Mouse (Mus musculus) spleen, embryonic (tissue): ENCODE results near the gene Dennd1b.

Experiments used
- CTCF ChIA-PET: fragments of 350-600 bp; sonication (Branson Sonifier 250); formaldehyde crosslinking; loops from one replicate; lab custom pipeline; 2022; lab: Charles Lee

Dennd1b gene

GRCm38 (mm10) chr1:139006000-139006399 is 42.8 kb downstream of the Dennd1b start:
- CTCF ChIA-PET, result no interaction called here

- CTCF ChIA-PET, result interaction anchor here (0.6 kb wide), 1 partner anchor 162 kb away, joined by 3 read pairs; no protein-coding TSS in a partner anchor
These were observed 44.2 kb downstream of the Dennd1b start for GRCm38 (mm10) chr1:139007475-139007874.

- CTCF ChIA-PET, result interaction anchor here (0.6 kb wide), 1 partner anchor 170 kb away, joined by 3 read pairs; no protein-coding TSS in a partner anchor
These were observed 52.0 kb downstream of the Dennd1b start for GRCm38 (mm10) chr1:139015118-139015788.

- CTCF ChIA-PET, result no interaction called here
These were observed 58.1 kb downstream of the Dennd1b start for GRCm38 (mm10) chr1:139021298-139021697.

- CTCF ChIA-PET, result no interaction called here
These were observed 62.8 kb downstream of the Dennd1b start for GRCm38 (mm10) chr1:139025882-139026645.

GRCm38 (mm10) chr1:139029521-139029920 is 66.3 kb downstream of the Dennd1b start:
- CTCF ChIA-PET, result no interaction called here

GRCm38 (mm10) chr1:139032411-139032810 is 69.2 kb downstream of the Dennd1b start:
- CTCF ChIA-PET, result no interaction called here

GRCm38 (mm10) chr1:139035141-139035540 is 71.9 kb downstream of the Dennd1b start:
- CTCF ChIA-PET, result interaction anchor here (0.6 kb wide), 1 partner anchor 70 kb away, joined by 31 read pairs; no protein-coding TSS in a partner anchor

GRCm38 (mm10) chr1:139036302-139036701 is 73.1 kb downstream of the Dennd1b start:
- CTCF ChIA-PET, result no interaction called here

- CTCF ChIA-PET, result no interaction called here
These were observed 73.7 kb downstream of the Dennd1b start for GRCm38 (mm10) chr1:139036768-139037507.

GRCm38 (mm10) chr1:139038074-139038473 is 74.8 kb downstream of the Dennd1b start:
- CTCF ChIA-PET, result interaction anchor here (0.6 kb wide), 1 partner anchor 30 kb away, joined by 3 read pairs; no protein-coding TSS in a partner anchor

GRCm38 (mm10) chr1:139038620-139039019 is 75.4 kb downstream of the Dennd1b start:
- CTCF ChIA-PET, result no interaction called here

- CTCF ChIA-PET, result no interaction called here
These were observed 76.4 kb downstream of the Dennd1b start for GRCm38 (mm10) chr1:139039529-139040230.

- CTCF ChIA-PET, result no interaction called here
These were observed 85.8 kb downstream of the Dennd1b start for GRCm38 (mm10) chr1:139049075-139049474.

GRCm38 (mm10) chr1:139049881-139050472 is 86.7 kb downstream of the Dennd1b start:
- CTCF ChIA-PET, result no interaction called here

- CTCF ChIA-PET, result interaction anchor here (0.7 kb wide), 1 partner anchor 83 kb away, joined by 12 read pairs; no protein-coding TSS in a partner anchor
These were observed 89.8 kb downstream of the Dennd1b start for GRCm38 (mm10) chr1:139053003-139053402.

- CTCF ChIA-PET, result no interaction called here
These were observed 97.1 kb downstream of the Dennd1b start for GRCm38 (mm10) chr1:139060301-139060700.

GRCm38 (mm10) chr1:139064711-139065110 is 101.5 kb downstream of the Dennd1b start:
- CTCF ChIA-PET, result no interaction called here

GRCm38 (mm10) chr1:139067210-139067609 is 104.0 kb downstream of the Dennd1b start:
- CTCF ChIA-PET, result no interaction called here

- CTCF ChIA-PET, result interaction anchor here (1.0 kb wide), 1 partner anchor 108 kb away, joined by 3 read pairs; the partner anchor contains the start of gene Dennd1b
These were observed 107.8 kb downstream of the Dennd1b start for GRCm38 (mm10) chr1:139071015-139071414.

- CTCF ChIA-PET, result no interaction called here
These were observed 112.4 kb downstream of the Dennd1b start for GRCm38 (mm10) chr1:139075671-139076070.
